Mouse (Mus musculus): ENCODE measurements at regions not wholly inside any gene's neighbourhood (a gene's known extent, or its start where the extent isn't known, plus 50 kb on each side); places are given as distances from the start of the nearest gene placed in this dataset.

- no peak overlapping the region for H3K4me3 ChIP-seq (replicated peaks)
- no peak overlapping the region for H3K27ac ChIP-seq
- no peaks in the 10 kb centered on the region for H3K36me3 ChIP-seq
- no peak overlapping the region for H3K4me2 ChIP-seq
- no peaks in the 10 kb centered on the region for H3K9me3 ChIP-seq
- 25% methylated on average over 4 of the region's 4 CpGs for WGBS
- ATAC-seq (ENCODE audit: insufficient number of reproducible peaks, insufficient read depth, low FRiP score, low TSS enrichment, low read depth): no peak
- no peaks in the 10 kb centered on the region for H3K4me1 ChIP-seq (replicated peaks)
- H3K27me3 ChIP-seq: no peaks in the 10 kb centered on the region
- no peak overlapping the region for H3K9ac ChIP-seq (replicated peaks)
Observed at GRCm38 (mm10) chr8:127855653-127856300, 502.6 kb upstream of the Nrp1 start.

- H3K4me1 ChIP-seq (replicated peaks): no peaks in the 10 kb centered on the region
- no peak overlapping the region for H3K4me3 ChIP-seq (replicated peaks)
- H3K4me2 ChIP-seq: no peak overlapping the region
- H3K36me3 ChIP-seq: no peaks in the 10 kb centered on the region
- ATAC-seq (ENCODE audit: insufficient number of reproducible peaks, insufficient read depth, low FRiP score, low TSS enrichment, low read depth): no peak
- no peaks in the 10 kb centered on the region for H3K9me3 ChIP-seq
- H3K27me3 ChIP-seq: no peaks in the 10 kb centered on the region
- no peak overlapping the region for H3K27ac ChIP-seq
- no peak overlapping the region for H3K9ac ChIP-seq (replicated peaks)
- WGBS: 51% methylated on average over 5 of the region's 5 CpGs
Observed at GRCm38 (mm10) chr8:127856351-127857135, 501.9 kb upstream of the Nrp1 start.

GRCm38 (mm10) chr8:127859036-127859435 is 499.4 kb upstream of the Nrp1 start:
- ATAC-seq (ENCODE audit: insufficient number of reproducible peaks, insufficient read depth, low FRiP score, low TSS enrichment, low read depth): no peak
- no peaks in the 10 kb centered on the region for H3K9me3 ChIP-seq
- H3K36me3 ChIP-seq: no peaks in the 10 kb centered on the region
- 84% methylated on average over 3 of the region's 3 CpGs for WGBS
- no peak overlapping the region for H3K9ac ChIP-seq (replicated peaks)
- no peaks in the 10 kb centered on the region for H3K27me3 ChIP-seq
- H3K4me2 ChIP-seq: no peak overlapping the region
- H3K27ac ChIP-seq: no peak overlapping the region
- H3K4me1 ChIP-seq (replicated peaks): no peaks in the 10 kb centered on the region
- H3K4me3 ChIP-seq (replicated peaks): no peak overlapping the region

- no peaks in the 10 kb centered on the region for H3K9me3 ChIP-seq
- H3K9ac ChIP-seq (replicated peaks): no peak overlapping the region
- H3K4me1 ChIP-seq (replicated peaks): no peaks in the 10 kb centered on the region
- H3K27me3 ChIP-seq: no peaks in the 10 kb centered on the region
- no peak overlapping the region for H3K4me3 ChIP-seq (replicated peaks)
- 82% methylated on average over 3 of the region's 3 CpGs for WGBS
- H3K4me2 ChIP-seq: no peak overlapping the region
- H3K27ac ChIP-seq: no peak overlapping the region
- no peak for ATAC-seq (ENCODE audit: insufficient number of reproducible peaks, insufficient read depth, low FRiP score, low TSS enrichment, low read depth)
- no peaks in the 10 kb centered on the region for H3K36me3 ChIP-seq
Observed at GRCm38 (mm10) chr8:127860376-127860775, 498.0 kb upstream of the Nrp1 start.

- Histone ChIP-seq H3K4me1 (replicated peaks) (no peaks in the 10 kb centered on the region), H3K9me3 (no peaks in the 10 kb centered on the region), H3K4me2 (no peak overlapping the region), H3K36me3 (no peaks in the 10 kb centered on the region), H3K4me3 (replicated peaks) (no peak overlapping the region), H3K9ac (replicated peaks) (no peak overlapping the region), H3K27me3 (no peaks in the 10 kb centered on the region), H3K27ac (no peak overlapping the region)
- no peak for ATAC-seq (ENCODE audit: insufficient number of reproducible peaks, insufficient read depth, low FRiP score, low TSS enrichment, low read depth)
- 69% methylated on average over 3 of the region's 3 CpGs for WGBS
Observed at GRCm38 (mm10) chr8:127860891-127861290, 497.5 kb upstream of the Nrp1 start.

GRCm38 (mm10) chr8:127884641-127885040 is 473.8 kb upstream of the Nrp1 start:
- H3K4me1 ChIP-seq (replicated peaks): 0 out of 2 replicates have a peak, but pooled peaks cover 4% of the 10 kb centered on the region
- H3K36me3 ChIP-seq: no peaks in the 10 kb centered on the region
- no peak for ATAC-seq (ENCODE audit: insufficient number of reproducible peaks, insufficient read depth, low FRiP score, low TSS enrichment, low read depth)
- H3K9me3 ChIP-seq: no peaks in the 10 kb centered on the region
- WGBS: 78% methylated on average over 1 of the region's 1 CpGs
- H3K4me2 ChIP-seq: no peak overlapping the region
- no peak overlapping the region for H3K9ac ChIP-seq (replicated peaks)
- H3K4me3 ChIP-seq (replicated peaks): no peak overlapping the region
- no peak overlapping the region for H3K27ac ChIP-seq
- no peaks in the 10 kb centered on the region for H3K27me3 ChIP-seq

GRCm38 (mm10) chr8:127885211-127885610 is 473.2 kb upstream of the Nrp1 start:
- H3K4me1 ChIP-seq (replicated peaks): 0 out of 2 replicates have a peak, but pooled peaks cover 4% of the 10 kb centered on the region
- no peak overlapping the region for H3K4me3 ChIP-seq (replicated peaks)
- no peak overlapping the region for H3K4me2 ChIP-seq
- 82% methylated on average over 3 of the region's 3 CpGs for WGBS
- no peaks in the 10 kb centered on the region for H3K9me3 ChIP-seq
- ATAC-seq (ENCODE audit: insufficient number of reproducible peaks, insufficient read depth, low FRiP score, low TSS enrichment, low read depth): no peak
- H3K27me3 ChIP-seq: no peaks in the 10 kb centered on the region
- H3K9ac ChIP-seq (replicated peaks): no peak overlapping the region
- H3K36me3 ChIP-seq: no peaks in the 10 kb centered on the region
- H3K27ac ChIP-seq: no peak overlapping the region

GRCm38 (mm10) chr8:127885831-127886230 is 472.6 kb upstream of the Nrp1 start:
- Histone ChIP-seq H3K9ac (replicated peaks) (no peak overlapping the region), H3K4me3 (replicated peaks) (no peak overlapping the region), H3K9me3 (no peaks in the 10 kb centered on the region), H3K36me3 (no peaks in the 10 kb centered on the region), H3K4me1 (replicated peaks) (peaks cover 6% of the 10 kb centered on the region; the same call in 1 of the 2 replicates), H3K27ac (no peak overlapping the region), H3K27me3 (no peaks in the 10 kb centered on the region), H3K4me2 (no peak overlapping the region)
- ATAC-seq (ENCODE audit: insufficient number of reproducible peaks, insufficient read depth, low FRiP score, low TSS enrichment, low read depth): no peak
- 17% methylated on average over 3 of the region's 3 CpGs for WGBS

GRCm38 (mm10) chr8:127890729-127891128 is 467.7 kb upstream of the Nrp1 start:
- H3K4me2 ChIP-seq: no peak overlapping the region
- H3K27ac ChIP-seq: no peak overlapping the region
- H3K9me3 ChIP-seq: no peaks in the 10 kb centered on the region
- WGBS: 22% methylated on average over 6 of the region's 6 CpGs
- H3K4me1 ChIP-seq (replicated peaks): peaks cover 10% of the 10 kb centered on the region; the same call in 1 of the 2 replicates
- no peaks in the 10 kb centered on the region for H3K36me3 ChIP-seq
- no peaks in the 10 kb centered on the region for H3K27me3 ChIP-seq
- H3K4me3 ChIP-seq (replicated peaks): no peak overlapping the region
- no peak overlapping the region for H3K9ac ChIP-seq (replicated peaks)
- no peak for ATAC-seq (ENCODE audit: insufficient number of reproducible peaks, insufficient read depth, low FRiP score, low TSS enrichment, low read depth)

GRCm38 (mm10) chr8:127894284-127894683 is 464.1 kb upstream of the Nrp1 start:
- Histone ChIP-seq H3K4me3 (replicated peaks) (no peak overlapping the region), H3K9ac (replicated peaks) (no peak overlapping the region), H3K27ac (no peak overlapping the region), H3K36me3 (no peaks in the 10 kb centered on the region), H3K9me3 (no peaks in the 10 kb centered on the region), H3K27me3 (no peaks in the 10 kb centered on the region), H3K4me2 (no peak overlapping the region), H3K4me1 (replicated peaks) (peaks cover 8% of the 10 kb centered on the region; the same call in 1 of the 2 replicates)
- no peak for ATAC-seq (ENCODE audit: insufficient number of reproducible peaks, insufficient read depth, low FRiP score, low TSS enrichment, low read depth)

GRCm38 (mm10) chr8:127908436-127908835 is 450.0 kb upstream of the Nrp1 start:
- H3K4me1 ChIP-seq (replicated peaks): no peaks in the 10 kb centered on the region
- ATAC-seq (ENCODE audit: insufficient number of reproducible peaks, insufficient read depth, low FRiP score, low TSS enrichment, low read depth): no peak
- no peak overlapping the region for H3K9ac ChIP-seq (replicated peaks)
- H3K27me3 ChIP-seq: no peaks in the 10 kb centered on the region
- H3K27ac ChIP-seq: no peak overlapping the region
- H3K4me2 ChIP-seq: no peak overlapping the region
- H3K9me3 ChIP-seq: no peaks in the 10 kb centered on the region
- 93% methylated on average over 5 of the region's 5 CpGs for WGBS
- H3K4me3 ChIP-seq (replicated peaks): no peak overlapping the region
- no peaks in the 10 kb centered on the region for H3K36me3 ChIP-seq

Data from limb, embryonic 12.5 days (tissue).